10 mouse cellular contexts compared by ENCODE assay signal in the genomic region with DNA sequence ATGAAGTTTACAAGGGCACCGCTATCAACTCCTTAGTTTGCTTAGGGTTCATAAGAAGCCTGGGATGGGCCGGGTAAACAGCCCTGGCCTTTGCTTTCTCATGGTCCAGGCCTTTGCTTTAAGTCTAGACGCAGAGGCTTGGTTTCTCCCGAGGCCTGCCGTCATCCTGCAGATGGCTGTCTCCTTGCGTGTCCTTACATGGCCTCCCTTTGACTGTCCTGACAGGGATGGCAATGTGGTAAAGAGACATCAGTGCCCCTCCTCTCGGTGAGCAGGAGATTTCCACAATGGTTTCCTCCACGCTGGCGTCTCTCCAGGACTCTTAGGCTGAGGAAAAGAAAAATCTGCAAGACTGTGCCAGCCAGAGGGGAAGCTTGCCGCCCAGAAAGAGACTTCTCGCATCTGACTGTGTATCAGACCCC. TPM values are rescaled to one million over a fixed set of nuclear protein-coding genes. Genes with fewer than 3 reads are reported as not detected.
A peak's percentile ranks its signal among the peaks of the same experiment; 100 is the strongest.
DNase-seq lines count a peak whose midpoint lies in the region; ATAC-seq and TF ChIP-seq lines count a peak whose summit lies in the region.
"Had no signal": no experiment of that assay in that cellular context is flagged by ENCODE, and none has a peak within 500 bp of the region (broad histone marks: within the 10 kb centered on the region; RNA-seq: fewer than 3 reads in every experiment).

No protein-coding gene starts in this region.

- TF ChIP-seq CTCF in midbrain, postnatal 0 days (IDR thresholded peaks at IDR 0.05), result peak; percentile 17; the same call in 1 of the 2 replicates

- H3K27me3 ChIP-seq in embryonic facial prominence, embryonic 15.5 days, result no peaks in the 10 kb centered on the region
- H3K27me3 ChIP-seq in hindbrain, embryonic 10.5 days (ENCODE audit: insufficient read depth, poor library complexity, severe bottlenecking), result no peaks in the 10 kb centered on the region
- H3K27me3 ChIP-seq in midbrain, postnatal 0 days (ENCODE audit: insufficient read depth, low read length), result no peaks in the 10 kb centered on the region

- H3K9me3 ChIP-seq in embryonic facial prominence, embryonic 15.5 days (replicated peaks), result no peaks in the 10 kb centered on the region
- no peaks in the 10 kb centered on the region for H3K9me3 ChIP-seq in hindbrain, embryonic 10.5 days
- H3K9me3 ChIP-seq in midbrain, postnatal 0 days (ENCODE audit: low read length), result no peaks in the 10 kb centered on the region

- intact Hi-C loops in left cerebral cortex, postnatal 25 days (cut with DNase I), result no loop called here

- peak overlapping the region; percentile 63 for H3K27ac ChIP-seq in embryonic facial prominence, embryonic 15.5 days (replicated peaks)
- peak overlapping the region; percentile 60 for H3K27ac ChIP-seq in hindbrain, embryonic 10.5 days
- 0 out of 2 replicates have a peak overlapping the region, but pooled peaks have one; percentile 52 for H3K27ac ChIP-seq in midbrain, postnatal 0 days (ENCODE audit: low read depth, low read length)

- no peak overlapping the region for H3K9ac ChIP-seq in embryonic facial prominence, embryonic 15.5 days
- H3K9ac ChIP-seq in midbrain, postnatal 0 days (replicated peaks; ENCODE audit: low read length, poor library complexity, severe bottlenecking), result no peak overlapping the region

- no peak overlapping the region for H3K4me3 ChIP-seq in embryonic facial prominence, embryonic 15.5 days (replicated peaks)
- H3K4me3 ChIP-seq in hindbrain, embryonic 10.5 days, result no peak overlapping the region
- no peak overlapping the region for H3K4me3 ChIP-seq in midbrain, postnatal 0 days (ENCODE audit: low read depth, low read length)

- no peak for ATAC-seq in embryonic facial prominence, embryonic 15.5 days (ENCODE audit: insufficient number of reproducible peaks, low FRiP score, low TSS enrichment, low read depth)
- no peak for ATAC-seq in midbrain, postnatal 0 days (ENCODE audit: low FRiP score)

- no peak overlapping the region for H3K4me2 ChIP-seq in embryonic facial prominence, embryonic 15.5 days (replicated peaks)
- no peak overlapping the region for H3K4me2 ChIP-seq in midbrain, postnatal 0 days (ENCODE audit: low read depth, low read length, poor library complexity, severe bottlenecking)

- no peaks in the 10 kb centered on the region for H3K36me3 ChIP-seq in embryonic facial prominence, embryonic 15.5 days
- H3K36me3 ChIP-seq in hindbrain, embryonic 10.5 days, result peaks cover 19% of the 10 kb centered on the region
- no peaks in the 10 kb centered on the region for H3K36me3 ChIP-seq in midbrain, postnatal 0 days (ENCODE audit: insufficient read depth, low read length)

- 30% methylated on average over 11 of the region's 11 CpGs for WGBS in embryonic facial prominence, embryonic 15.5 days
- 61% methylated on average over 11 of the region's 11 CpGs for WGBS in hindbrain, embryonic 10.5 days
- WGBS in midbrain, postnatal 0 days, result 32% methylated on average over 11 of the region's 11 CpGs

- peaks cover 60% of the 10 kb centered on the region for H3K4me1 ChIP-seq in embryonic facial prominence, embryonic 15.5 days
- H3K4me1 ChIP-seq in hindbrain, embryonic 10.5 days (replicated peaks), result peaks cover 68% of the 10 kb centered on the region
- H3K4me1 ChIP-seq in midbrain, postnatal 0 days (ENCODE audit: insufficient read depth, low read length), result peaks cover 10% of the 10 kb centered on the region; the same call in 1 of the 2 replicates

- DNase-seq in heart, adult 18-20 months, result peak; percentile 11 to 28
- no peak for DNase-seq in heart, adult 11 months
- DNase-seq in hindbrain, embryonic 10.5 days (ENCODE audit: low spot score), result no peak
- DNase-seq in left cerebral cortex, postnatal 25 days (ENCODE audit: low spot score in 2 of 2), result peak; percentile 40 to 63
- DNase-seq in midbrain, postnatal 0 days (ENCODE audit: low spot score), result peak; percentile 71
- no peak for DNase-seq in spleen, adult 18-20 months
- no peak for DNase-seq in spleen, adult 12 weeks (ENCODE audit: low spot score)

RNA-seq across cellular contexts. Expression of gene Hunk, which starts 36.3 kb away (rescaled TPM):
- total RNA-seq in heart, adult 18-20 months (2021), result under 1 TPM; 0.36 to 0.40 TPM
- 12.4 and 12.9 TPM in 2 replicates for polyA plus RNA-seq in embryonic facial prominence, embryonic 15.5 days (2015; fragmentation: Nextera tagmentation; extraction: Ambion mirVana)
- polyA plus RNA-seq in hindbrain, embryonic 10.5 days (2016; fragmentation: Nextera tagmentation; extraction: Ambion mirVana), result 12.7 and 14.4 TPM in 2 replicates
- 10 to 100 TPM; 12.7 to 18.7 TPM for total RNA-seq in left cerebral cortex, postnatal 25 days (2021)
- 12.8 and 14.4 TPM in 2 replicates for total RNA-seq in midbrain, postnatal 0 days (2014; rRNA removed)
- 3.2 and 3.9 TPM in 2 replicates for polyA plus RNA-seq in midbrain, postnatal 0 days (2015; fragmentation: Nextera tagmentation; extraction: Ambion mirVana)
- total RNA-seq: CH12.LX; common myeloid progenitor, adult 5-6 weeks had no signal

Comparison
In these comparisons a context has a peak if more than half of its experiments do, and no peak if none do; other contexts are left out.
1. DNase-seq: peak in heart, adult 18-20 months (2 of 2), left cerebral cortex, postnatal 25 days (2 of 2) and midbrain, postnatal 0 days (single experiment); none in heart, adult 11 months (single experiment), hindbrain, embryonic 10.5 days (single experiment), spleen, adult 18-20 months (0 of 2) and spleen, adult 12 weeks (single experiment).
2. Peak in every context shown above with its lines, with median percentiles within 50 percentile points of each other: H3K27ac ChIP-seq.